ENCODE assay signal across 8 mouse cellular contexts in the genomic region with DNA sequence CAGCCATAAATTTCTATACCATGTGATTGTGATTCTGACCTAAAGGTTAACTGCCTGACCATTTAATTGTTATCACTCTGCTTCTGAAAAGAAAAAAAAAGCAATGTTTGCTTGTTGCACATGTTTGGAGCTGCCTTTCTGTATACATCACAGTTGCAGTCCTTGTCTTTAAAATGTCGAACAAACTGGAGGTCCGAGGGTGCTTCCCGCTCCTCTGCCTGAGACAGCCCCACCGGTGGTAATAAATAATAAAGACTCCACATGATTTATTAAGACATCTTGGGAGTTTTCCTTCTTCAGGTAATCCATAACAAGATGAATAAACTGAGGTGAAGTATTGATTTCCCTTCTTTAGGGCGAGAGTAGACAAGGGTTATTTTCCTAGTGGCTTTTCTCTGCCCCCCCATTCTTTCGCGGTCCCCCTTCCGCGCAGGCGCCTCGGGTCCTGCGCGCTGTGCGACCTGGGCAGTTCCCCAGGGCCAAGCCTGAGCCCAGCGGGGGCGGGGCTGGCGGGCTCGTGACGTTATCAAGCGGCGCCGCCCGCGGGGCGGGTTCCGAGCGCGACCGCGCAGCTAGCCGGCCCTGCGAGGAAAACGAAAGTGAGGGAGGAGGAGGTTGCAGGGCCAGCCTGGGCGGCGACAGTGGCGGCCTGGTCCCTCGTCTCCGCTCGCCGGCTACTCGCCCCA. TPM values are rescaled to one million over a fixed set of nuclear protein-coding genes. Genes with fewer than 3 reads are reported as not detected.
A peak's percentile ranks its signal among the peaks of the same experiment; 100 is the strongest.
DNase-seq lines count a peak whose midpoint lies in the region; ATAC-seq lines count a peak whose summit lies in the region.

Gene Cmtr1, plus strand, starts transcription at position 520 of the 686 bp plus-strand sequence.

- H3K4me1 ChIP-seq in forebrain, embryonic 11.5 days (replicated peaks; ENCODE audit: control insufficient read depth, insufficient read depth, low read length), result peaks cover 6% of the 10 kb centered on the region; the same call in 1 of the 2 replicates
- peaks cover 5% of the 10 kb centered on the region for H3K4me1 ChIP-seq in heart, embryonic 16.5 days (ENCODE audit: control insufficient read depth, insufficient read depth, low read length)
- H3K4me1 ChIP-seq in liver, embryonic 15.5 days (replicated peaks), result peaks cover 49% of the 10 kb centered on the region
- peaks cover 12% of the 10 kb centered on the region for H3K4me1 ChIP-seq in neural tube, embryonic 12.5 days

- H3K9ac ChIP-seq in forebrain, embryonic 11.5 days (ENCODE audit: low read length), result peak within 1 kb of the TSS; percentile 96
- H3K9ac ChIP-seq in heart, embryonic 16.5 days (ENCODE audit: low read length), result peak within 1 kb of the TSS; percentile 98
- H3K9ac ChIP-seq in liver, embryonic 15.5 days, result peak within 1 kb of the TSS; percentile 98
- H3K9ac ChIP-seq in neural tube, embryonic 12.5 days, result peak within 1 kb of the TSS; percentile 93

- peak; percentile 91 to 95 for DNase-seq in CD8-positive naive resting alpha-beta T cell, adult 2 months (ENCODE audit: low read depth in 2 of 2, low spot score in 2 of 2)
- peak; percentile 93 for DNase-seq in c-Kit-positive CD71-negative TER-119-negative erythroid progenitor cells, embryonic 14.5 days (ENCODE audit: low read depth)
- DNase-seq in forebrain, embryonic 11.5 days (ENCODE audit: low spot score), result peak; percentile 98
- peak; percentile 96 to 98 for DNase-seq in kidney, postnatal 36 days
- peak; percentile 86 for DNase-seq in telencephalon, adult 2 months (ENCODE audit: low read depth, low spot score)

- ATAC-seq in forebrain, embryonic 11.5 days (replicated peaks; ENCODE audit: low FRiP score), result peak; percentile 96
- ATAC-seq in heart, embryonic 16.5 days (replicated peaks; ENCODE audit: extremely low read depth, insufficient read depth, low FRiP score), result peak; percentile 98
- ATAC-seq in liver, embryonic 15.5 days (ENCODE audit: insufficient read depth), result peak; percentile 92
- ATAC-seq in neural tube, embryonic 12.5 days (ENCODE audit: low FRiP score, low read depth), result peak; percentile 96

- WGBS in forebrain, embryonic 11.5 days, result 2% methylated on average over 41 of the region's 41 CpGs
- WGBS in heart, embryonic 16.5 days, result under 1% methylated on average over 41 of the region's 41 CpGs
- under 1% methylated on average over 41 of the region's 41 CpGs for WGBS in liver, embryonic 15.5 days (ENCODE audit: insufficient replicate concordance)
- under 1% methylated on average over 41 of the region's 41 CpGs for WGBS in neural tube, embryonic 12.5 days

- H3K27ac ChIP-seq in forebrain, embryonic 11.5 days (ENCODE audit: low read depth, low read length), result peak within 1 kb of the TSS; percentile 76
- H3K27ac ChIP-seq in heart, embryonic 16.5 days (ENCODE audit: low read length), result peak within 1 kb of the TSS; percentile 95
- peak within 1 kb of the TSS; percentile 99 for H3K27ac ChIP-seq in liver, embryonic 15.5 days (replicated peaks)
- H3K27ac ChIP-seq in neural tube, embryonic 12.5 days, result peak within 1 kb of the TSS; percentile 82

- H3K27me3 ChIP-seq in forebrain, embryonic 11.5 days (ENCODE audit: control insufficient read depth, insufficient read depth, low read length), result no peaks in the 10 kb centered on the region
- H3K27me3 ChIP-seq in heart, embryonic 16.5 days (ENCODE audit: control insufficient read depth, insufficient read depth, low read length), result no peaks in the 10 kb centered on the region
- H3K27me3 ChIP-seq in liver, embryonic 15.5 days, result no peaks in the 10 kb centered on the region
- H3K27me3 ChIP-seq in neural tube, embryonic 12.5 days (replicated peaks), result no peaks in the 10 kb centered on the region

- no peaks in the 10 kb centered on the region for H3K9me3 ChIP-seq in forebrain, embryonic 11.5 days (ENCODE audit: control insufficient read depth, low read length)
- no peaks in the 10 kb centered on the region for H3K9me3 ChIP-seq in heart, embryonic 16.5 days (replicated peaks; ENCODE audit: control insufficient read depth, low read length)
- no peaks in the 10 kb centered on the region for H3K9me3 ChIP-seq in liver, embryonic 15.5 days (replicated peaks)
- no peaks in the 10 kb centered on the region for H3K9me3 ChIP-seq in neural tube, embryonic 12.5 days

- peak within 1 kb of the TSS; percentile 97 for H3K4me3 ChIP-seq in forebrain, embryonic 11.5 days (ENCODE audit: low read depth, low read length)
- peak within 1 kb of the TSS; percentile 98 for H3K4me3 ChIP-seq in heart, embryonic 16.5 days (ENCODE audit: low read length)
- H3K4me3 ChIP-seq in liver, embryonic 15.5 days (replicated peaks), result peak within 1 kb of the TSS; percentile 92
- H3K4me3 ChIP-seq in neural tube, embryonic 12.5 days, result peak within 1 kb of the TSS; percentile 96

- H3K4me2 ChIP-seq in forebrain, embryonic 11.5 days (ENCODE audit: low read depth, low read length, severe bottlenecking), result peak within 1 kb of the TSS; percentile 88
- H3K4me2 ChIP-seq in heart, embryonic 16.5 days (ENCODE audit: low read depth, low read length), result peak within 1 kb of the TSS; percentile 81
- peak within 1 kb of the TSS; percentile 82 for H3K4me2 ChIP-seq in liver, embryonic 15.5 days
- H3K4me2 ChIP-seq in neural tube, embryonic 12.5 days (replicated peaks), result peak within 1 kb of the TSS; percentile 96

- H3K36me3 ChIP-seq in forebrain, embryonic 11.5 days (ENCODE audit: control insufficient read depth, insufficient read depth, low read length), result peaks cover 4% of the 10 kb centered on the region; the same call in 1 of the 2 replicates
- H3K36me3 ChIP-seq in heart, embryonic 16.5 days (ENCODE audit: control insufficient read depth, insufficient read depth), result peaks cover under 1% of the 10 kb centered on the region; the same call in 1 of the 2 replicates
- H3K36me3 ChIP-seq in liver, embryonic 15.5 days (replicated peaks), result peaks cover 31% of the 10 kb centered on the region
- peaks cover 14% of the 10 kb centered on the region for H3K36me3 ChIP-seq in neural tube, embryonic 12.5 days

RNA-seq across cellular contexts. Expression of gene Cmtr1, which starts in this region (rescaled TPM):
- 144 and 150 TPM in 2 replicates for polyA plus RNA-seq in forebrain, embryonic 11.5 days (2014; fragmentation: Nextera tagmentation; extraction: Ambion mirVana)
- polyA plus RNA-seq in heart, embryonic 16.5 days (2015; fragmentation: Nextera tagmentation; extraction: Ambion mirVana), result 81.7 and 90.5 TPM in 2 replicates
- 57.1 and 65.1 TPM in 2 replicates for polyA plus RNA-seq in liver, embryonic 15.5 days (2015; fragmentation: Nextera tagmentation; extraction: Ambion mirVana)
- polyA plus RNA-seq in neural tube, embryonic 12.5 days (2016; fragmentation: Nextera tagmentation; extraction: Ambion mirVana), result 160 and 161 TPM in 2 replicates

Comparison
In these comparisons a context has a peak if more than half of its experiments do, and no peak if none do; other contexts are left out.
1. Peak in every context shown above with its lines: DNase-seq, ATAC-seq, H3K4me3 ChIP-seq and H3K27ac ChIP-seq.